In the genomic region with DNA sequence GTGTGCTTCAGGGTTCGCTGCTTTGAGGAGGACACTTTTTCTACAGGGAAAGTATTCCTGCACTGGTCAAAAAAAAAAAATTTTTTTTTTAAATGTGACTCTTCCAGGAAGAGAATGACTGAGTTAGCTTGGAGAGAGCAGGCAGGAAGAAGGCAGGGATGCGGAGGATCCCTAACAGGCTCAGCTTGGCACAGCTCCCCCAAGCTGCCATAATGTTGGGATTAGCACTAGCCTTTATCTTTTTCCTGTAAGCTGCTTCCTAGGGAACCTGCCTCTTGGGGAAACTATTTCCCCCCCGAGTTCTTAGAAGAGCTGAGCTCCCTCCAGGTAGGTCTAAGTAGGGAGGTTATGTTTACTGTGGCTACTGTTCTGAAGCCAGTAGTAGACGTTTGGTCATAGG, we compare ENCODE assay signal across 18 mouse cellular contexts. TPM values are rescaled to one million over a fixed set of nuclear protein-coding genes. Genes with fewer than 3 reads are reported as not detected.
DNase-seq lines count a peak whose midpoint lies in the region; ATAC-seq and TF ChIP-seq lines count a peak whose summit lies in the region.
"Had no signal": no experiment of that assay in that cellular context is flagged by ENCODE, and none has a peak within 500 bp of the region (broad histone marks: within the 10 kb centered on the region; RNA-seq: fewer than 3 reads in every experiment).

No protein-coding gene starts in this region.

- H3K79me2 ChIP-seq in CH12.LX (replicated peaks; ENCODE audit: control insufficient read depth, extremely low read depth, insufficient read depth, poor library complexity, severe bottlenecking): peaks cover 40% of the 10 kb centered on the region

- no peaks in the 10 kb centered on the region for H3K9me3 ChIP-seq in heart, embryonic 14.5 days (ENCODE audit: control insufficient read depth, low read length)
- no peaks in the 10 kb centered on the region for H3K9me3 ChIP-seq in liver, postnatal 0 days (ENCODE audit: low read length)
- no peaks in the 10 kb centered on the region for H3K9me3 ChIP-seq in CH12.LX (replicated peaks; ENCODE audit: low read length)
- H3K9me3 ChIP-seq in heart, embryonic 16.5 days (replicated peaks; ENCODE audit: control insufficient read depth, low read length): no peaks in the 10 kb centered on the region
- H3K9me3 ChIP-seq: embryonic facial prominence, embryonic 12.5 days; limb, embryonic 15.5 days; megakaryocyte, embryonic 14.5 days had no signal

- in situ Hi-C loops in CH12.LX (cut with MboI; ENCODE audit: low pct_ligation_motif_present, low pct_unique_long_range_greater_than_20kb, low sequenced_read_pairs): loop anchor here (5.0 kb wide), 1 partner anchor 38 kb away; a partner anchor contains a TSS

- peak overlapping the region; percentile 15 for H3K4me2 ChIP-seq in heart, embryonic 14.5 days (ENCODE audit: low read length)
- 0 out of 2 replicates have a peak overlapping the region, but pooled peaks have one; percentile 0 for H3K4me2 ChIP-seq in liver, postnatal 0 days (ENCODE audit: low read depth, low read length)
- peak overlapping the region; percentile 96 for H3K4me2 ChIP-seq in CH12.LX (ENCODE audit: insufficient read depth, low read depth, poor library complexity, severe bottlenecking)
- peak overlapping the region; percentile 34 for H3K4me2 ChIP-seq in heart, embryonic 16.5 days (ENCODE audit: low read depth, low read length)
- H3K4me2 ChIP-seq: embryonic facial prominence, embryonic 12.5 days; limb, embryonic 15.5 days had no signal

- WGBS in heart, embryonic 14.5 days: 39% methylated on average over 4 of the region's 4 CpGs
- WGBS in liver, postnatal 0 days (ENCODE audit: insufficient replicate concordance): 58% methylated on average over 4 of the region's 4 CpGs
- WGBS in heart, embryonic 16.5 days: 39% methylated on average over 4 of the region's 4 CpGs

- H3K9ac ChIP-seq in heart, embryonic 14.5 days (ENCODE audit: low read length): peak overlapping the region; percentile 41; the same call in 1 of the 2 replicates
- H3K9ac ChIP-seq in liver, postnatal 0 days (replicated peaks): no peak overlapping the region
- H3K9ac ChIP-seq in CH12.LX (ENCODE audit: insufficient read depth, low read depth): peak overlapping the region; percentile 96
- H3K9ac ChIP-seq in heart, embryonic 16.5 days (ENCODE audit: low read length): peak overlapping the region; percentile 45
- H3K9ac ChIP-seq: embryonic facial prominence, embryonic 12.5 days; limb, embryonic 15.5 days had no signal

- H3K27ac ChIP-seq in heart, embryonic 14.5 days (replicated peaks in 1 of 2; ENCODE audit: control insufficient read depth in 1 of 2, insufficient read depth in 1 of 2, low read depth in 2 of 2, low read length in 2 of 2): peak overlapping the region; percentile 40 to 73
- H3K27ac ChIP-seq in liver, postnatal 0 days (ENCODE audit: low read depth): peak overlapping the region; percentile 51; the same call in 1 of the 2 replicates
- peak overlapping the region; percentile 97 for H3K27ac ChIP-seq in CH12.LX (ENCODE audit: insufficient read depth, low read depth)
- H3K27ac ChIP-seq in heart, embryonic 16.5 days (ENCODE audit: low read length): peak overlapping the region; percentile 82
- H3K27ac ChIP-seq: embryonic facial prominence, embryonic 12.5 days; limb, embryonic 15.5 days had no signal

- dilution Hi-C loops in CH12.LX (cut with MboI; ENCODE audit: extremely low pct_ligation_motif_present, extremely low pct_unique_long_range_greater_than_20kb, low sequenced_read_pairs): no loop called here

- no peak for DNase-seq in heart, postnatal 25 days (ENCODE audit: low spot score)
- peak; percentile 10 for DNase-seq in liver, postnatal 0 days
- no peak for DNase-seq in liver
- DNase-seq in CH12.LX (ENCODE audit: extremely low read depth): no peak
- DNase-seq in layer of hippocampus, adult 18-20 months (ENCODE audit: low spot score in 2 of 2): no peak
- no peak for DNase-seq in embryo, embryonic 10 days (ENCODE audit: low spot score)
- DNase-seq: adrenal gland, postnatal 10 days; cerebellum, postnatal 14 days; retina, postnatal 1 day had no signal

- H3K4me3 ChIP-seq in heart, embryonic 14.5 days (ENCODE audit: control insufficient read depth in 1 of 2, insufficient read depth in 1 of 2, low read depth in 1 of 2, low read length in 2 of 2): peak overlapping the region in 1 of 2 experiments; percentile 13; a peak in 2 of 4 replicates
- no peak overlapping the region for H3K4me3 ChIP-seq in liver, postnatal 0 days (ENCODE audit: low read depth, low read length)
- H3K4me3 ChIP-seq in CH12.LX (replicated peaks in 1 of 3; ENCODE audit: low read depth in 2 of 3, low read length in 2 of 3, poor library complexity in 1 of 3): peak overlapping the region; percentile 56 to 76 (median 63)
- peak overlapping the region; percentile 39 for H3K4me3 ChIP-seq in heart, embryonic 16.5 days (ENCODE audit: low read length)
- H3K4me3 ChIP-seq: embryonic facial prominence, embryonic 12.5 days; limb, embryonic 15.5 days had no signal

- 0 out of 2 replicates have a peak, but pooled peaks have one; percentile 9 for TF ChIP-seq CTCF in liver, postnatal 0 days (IDR thresholded peaks at IDR 0.05; ENCODE audit: low read depth)
- TF ChIP-seq CTCF in CH12.LX (conservative IDR thresholded peaks at IDR 0.05 in 1 of 2, IDR thresholded peaks at IDR 0.05 in 1 of 2; ENCODE audit: low read depth in 2 of 2, low read length in 2 of 2): no peak

- TF ChIP-seq RAD21 in CH12.LX (IDR thresholded peaks at IDR 0.05; ENCODE audit: low read depth, low read length): no peak

- TF ChIP-seq EP300 in liver, postnatal 0 days (IDR thresholded peaks at IDR 0.05; ENCODE audit: low read depth): no peak
- TF ChIP-seq EP300 in CH12.LX (IDR thresholded peaks at IDR 0.05; ENCODE audit: low read length): no peak

- intact Hi-C loops in heart, postnatal 25 days (cut with DNase I): loop anchor here (2.0 kb wide), 2 partner anchors 38 to 62 kb away; a partner anchor contains a TSS

- no peak for ATAC-seq in heart, embryonic 14.5 days (ENCODE audit: insufficient number of reproducible peaks, insufficient read depth, low FRiP score, low read depth)
- ATAC-seq in liver, postnatal 0 days: no peak
- ATAC-seq in heart, embryonic 16.5 days (replicated peaks; ENCODE audit: extremely low read depth, insufficient read depth, low FRiP score): no peak; the same call in 1 of the 2 replicates

- no peaks in the 10 kb centered on the region for H3K27me3 ChIP-seq in heart, embryonic 14.5 days (ENCODE audit: control insufficient read depth, insufficient read depth, low read length)
- no peaks in the 10 kb centered on the region for H3K27me3 ChIP-seq in liver, postnatal 0 days (ENCODE audit: insufficient read depth, low read length)
- no peaks in the 10 kb centered on the region for H3K27me3 ChIP-seq in CH12.LX (replicated peaks)
- H3K27me3 ChIP-seq in heart, embryonic 16.5 days (ENCODE audit: control insufficient read depth, insufficient read depth, low read length): no peaks in the 10 kb centered on the region
- H3K27me3 ChIP-seq: embryonic facial prominence, embryonic 12.5 days; limb, embryonic 15.5 days; megakaryocyte, embryonic 14.5 days had no signal

- H3K4me1 ChIP-seq in heart, embryonic 14.5 days (ENCODE audit: control insufficient read depth in 2 of 2, insufficient read depth in 2 of 2, low read length in 2 of 2): peaks cover 0 to 2% of the 10 kb centered on the region in 2 experiments; a peak in 1 of 4 replicates
- H3K4me1 ChIP-seq in liver, postnatal 0 days (ENCODE audit: insufficient read depth): 0 out of 2 replicates have a peak, but pooled peaks cover 7% of the 10 kb centered on the region
- H3K4me1 ChIP-seq in CH12.LX (ENCODE audit: control insufficient read depth in 1 of 2, insufficient read depth in 2 of 2): peaks cover 14 to 71% of the 10 kb centered on the region in 2 experiments
- no peaks in the 10 kb centered on the region for H3K4me1 ChIP-seq in heart, embryonic 16.5 days (ENCODE audit: control insufficient read depth, insufficient read depth, low read length)
- H3K4me1 ChIP-seq: embryonic facial prominence, embryonic 12.5 days; limb, embryonic 15.5 days had no signal

- no peak for TF ChIP-seq POLR2A in CH12.LX (IDR thresholded peaks at IDR 0.05; ENCODE audit: low read depth, low read length)

- no peaks in the 10 kb centered on the region for H3K36me3 ChIP-seq in heart, embryonic 14.5 days (ENCODE audit: control insufficient read depth, insufficient read depth, low read length)
- H3K36me3 ChIP-seq in liver, postnatal 0 days (replicated peaks; ENCODE audit: insufficient read depth, low read length): no peaks in the 10 kb centered on the region
- peaks cover 5 to 20% of the 10 kb centered on the region in 2 experiments for H3K36me3 ChIP-seq in CH12.LX (replicated peaks in 1 of 2; ENCODE audit: control insufficient read depth in 1 of 2, insufficient read depth in 1 of 2, low read length in 1 of 2)
- H3K36me3 ChIP-seq in heart, embryonic 16.5 days (ENCODE audit: control insufficient read depth, insufficient read depth): no peaks in the 10 kb centered on the region
- H3K36me3 ChIP-seq: embryonic facial prominence, embryonic 12.5 days; limb, embryonic 15.5 days had no signal

RNA-seq across cellular contexts. Expression of a gene that starts 0.5 kb away (rescaled TPM):
- polyA plus RNA-seq in heart, embryonic 14.5 days (2014; fragmentation: Nextera tagmentation; extraction: Ambion mirVana): 20.7 and 25.2 TPM in 2 replicates
- total RNA-seq in heart, postnatal 25 days (2021): 10 to 100 TPM; 29.0 to 30.8 TPM
- polyA plus RNA-seq in liver, postnatal 0 days (2015; fragmentation: Nextera tagmentation; extraction: Ambion mirVana): 13.5 and 14.5 TPM in 2 replicates
- 113 and 144 TPM in 2 replicates for total RNA-seq in CH12.LX (2012; rRNA removed)
- total RNA-seq in CH12.LX (2014; rRNA removed): 264 and 316 TPM in 2 replicates
- 203 and 274 TPM in 2 replicates for polyA plus RNA-seq in CH12.LX (2012; ENCODE audit: insufficient read length, low read depth)
- polyA plus RNA-seq in heart, embryonic 16.5 days (2015; fragmentation: Nextera tagmentation; extraction: Ambion mirVana): 35.8 and 37.0 TPM in 2 replicates
- not detected for total RNA-seq in layer of hippocampus, adult 18-20 months (2021)

RNA-seq across cellular contexts. Expression of a gene that starts 8.9 kb away (rescaled TPM):
- 5.8 and 6.3 TPM in 2 replicates for polyA plus RNA-seq in heart, embryonic 14.5 days (2014; fragmentation: Nextera tagmentation; extraction: Ambion mirVana)
- total RNA-seq in heart, postnatal 25 days (2021): 1 to 10 TPM; 3.1 to 4.9 TPM
- 10.2 and 10.9 TPM in 2 replicates for polyA plus RNA-seq in liver, postnatal 0 days (2015; fragmentation: Nextera tagmentation; extraction: Ambion mirVana)
- total RNA-seq in CH12.LX (2012; rRNA removed) (31.0 and 38.5 TPM in 2 replicates), CH12.LX (2014; rRNA removed) (75.1 and 83.9 TPM in 2 replicates)
- polyA plus RNA-seq in CH12.LX (2012; ENCODE audit: insufficient read length, low read depth): 43.4 and 46.1 TPM in 2 replicates
- polyA plus RNA-seq in heart, embryonic 16.5 days (2015; fragmentation: Nextera tagmentation; extraction: Ambion mirVana): 8.6 and 17.5 TPM in 2 replicates
- total RNA-seq in layer of hippocampus, adult 18-20 months (2021): 1 to 10 TPM in 1 of 2 experiments, under 1 TPM in 1; 0.48 to 1.1 TPM

RNA-seq across cellular contexts. Expression of a gene that starts 23.2 kb away (rescaled TPM):
- 37.6 and 40.2 TPM in 2 replicates for polyA plus RNA-seq in heart, embryonic 14.5 days (2014; fragmentation: Nextera tagmentation; extraction: Ambion mirVana)
- 10 to 100 TPM; 38.5 to 41.6 TPM for total RNA-seq in heart, postnatal 25 days (2021)
- polyA plus RNA-seq in liver, postnatal 0 days (2015; fragmentation: Nextera tagmentation; extraction: Ambion mirVana): 12.2 and 12.5 TPM in 2 replicates
- total RNA-seq in CH12.LX (2012; rRNA removed) (78.1 and 88.9 TPM in 2 replicates), CH12.LX (2014; rRNA removed) (128 and 158 TPM in 2 replicates)
- 87.9 and 97.2 TPM in 2 replicates for polyA plus RNA-seq in CH12.LX (2012; ENCODE audit: insufficient read length, low read depth)
- polyA plus RNA-seq in heart, embryonic 16.5 days (2015; fragmentation: Nextera tagmentation; extraction: Ambion mirVana): 42.5 and 46.8 TPM in 2 replicates
- total RNA-seq in layer of hippocampus, adult 18-20 months (2021): 1 to 10 TPM; 4.3 to 4.9 TPM
- total RNA-seq: MEL had no signal

RNA-seq across cellular contexts. Expression of a gene that starts 33.6 kb away (rescaled TPM):
- 3.3 and 5.1 TPM in 2 replicates for polyA plus RNA-seq in heart, embryonic 14.5 days (2014; fragmentation: Nextera tagmentation; extraction: Ambion mirVana)
- 1 to 10 TPM; 1.8 to 5.3 TPM for total RNA-seq in heart, postnatal 25 days (2021)
- 1.1 TPM in 1 of 2 replicates, not detected in the other for polyA plus RNA-seq in liver, postnatal 0 days (2015; fragmentation: Nextera tagmentation; extraction: Ambion mirVana)
- 10.0 and 12.0 TPM in 2 replicates for total RNA-seq in CH12.LX (2012; rRNA removed)
- total RNA-seq in CH12.LX (2014; rRNA removed): 8.0 and 8.8 TPM in 2 replicates
- polyA plus RNA-seq in CH12.LX (2012; ENCODE audit: insufficient read length, low read depth): 22.7 and 46.9 TPM in 2 replicates
- polyA plus RNA-seq in heart, embryonic 16.5 days (2015; fragmentation: Nextera tagmentation; extraction: Ambion mirVana): 2.3 and 5.2 TPM in 2 replicates
- total RNA-seq in layer of hippocampus, adult 18-20 months (2021): 1 to 10 TPM in 1 of 2 experiments, not detected in 1; 1.9 TPM
- total RNA-seq: MEL; midbrain, postnatal 0 days had no signal
- polyA plus RNA-seq: embryonic facial prominence, embryonic 12.5 days; midbrain, postnatal 0 days; neural tube, embryonic 14.5 days had no signal

RNA-seq across cellular contexts. Expression of a gene that starts 33.6 kb away (rescaled TPM):
- not detected in 2 replicates for polyA plus RNA-seq in heart, embryonic 14.5 days (2014; fragmentation: Nextera tagmentation; extraction: Ambion mirVana)
- total RNA-seq in heart, postnatal 25 days (2021): under 1 TPM in 1 of 2 experiments, not detected in 1; 0.39 TPM
- polyA plus RNA-seq in liver, postnatal 0 days (2015; fragmentation: Nextera tagmentation; extraction: Ambion mirVana): 0.59 and 0.65 TPM in 2 replicates
- total RNA-seq in CH12.LX (2012; rRNA removed): 14.5 and 16.3 TPM in 2 replicates
- 4.2 and 4.3 TPM in 2 replicates for total RNA-seq in CH12.LX (2014; rRNA removed)
- polyA plus RNA-seq in CH12.LX (2012; ENCODE audit: insufficient read length, low read depth): 7.0 and 7.1 TPM in 2 replicates
- polyA plus RNA-seq in heart, embryonic 16.5 days (2015; fragmentation: Nextera tagmentation; extraction: Ambion mirVana): 0.43 TPM in 1 of 2 replicates, not detected in the other
- not detected for total RNA-seq in layer of hippocampus, adult 18-20 months (2021)
- total RNA-seq: MEL; midbrain, postnatal 0 days had no signal
- polyA plus RNA-seq: embryonic facial prominence, embryonic 12.5 days; frontal cortex, adult 2 months; limb, embryonic 15.5 days; midbrain, postnatal 0 days; neural tube, embryonic 14.5 days had no signal

Comparison
In these comparisons a context has a peak if more than half of its experiments do, and no peak if none do; other contexts are left out.
1. H3K4me2 ChIP-seq: peak in every context shown above with its lines; median percentile 96 in CH12.LX; 34 in heart, embryonic 16.5 days; 15 in heart, embryonic 14.5 days; 0 in liver, postnatal 0 days.